Mouse (Mus musculus) WW6 (cell line): ENCODE measurements around the gene Fam20b.

ENCODE experiments used
- DNase-seq: peaks from one replicate; pipeline ENCODE4 v3.0.0-alpha.2; 2013; ENCODE audit warnings: low read depth, low spot score

The Fam20b gene

GRCm38 (mm10) chr1:156635148-156635547 lies 83.7 kb downstream of the Fam20b start:
- no peak for DNase-seq

DNA sequence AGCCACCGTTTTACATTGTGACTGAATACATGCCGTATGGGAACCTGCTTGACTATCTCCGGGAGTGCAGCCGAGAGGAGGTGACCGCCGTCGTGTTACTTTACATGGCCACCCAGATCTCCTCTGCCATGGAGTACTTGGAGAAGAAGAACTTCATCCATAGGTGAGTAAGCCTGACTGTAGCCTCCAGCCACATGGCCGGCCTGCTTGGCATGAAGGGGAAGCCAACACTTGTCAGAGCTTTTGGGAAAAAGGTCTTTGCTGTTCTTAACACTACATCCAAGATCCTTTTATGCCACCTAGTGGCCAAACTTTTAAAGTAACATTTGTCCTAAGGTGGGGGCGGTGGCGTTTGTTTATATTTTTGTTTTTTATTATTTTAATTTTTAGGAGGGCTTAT lies 85.8 kb downstream of the Fam20b start:
- no peak for DNase-seq

GRCm38 (mm10) chr1:156630965-156631364 lies 87.9 kb downstream of the Fam20b start:
- no peak for DNase-seq

- no peak for DNase-seq
Observed at GRCm38 (mm10) chr1:156629984-156630383, 88.9 kb downstream of the Fam20b start.
